Mouse (Mus musculus) granulocyte monocyte progenitor cell, adult 5-6 weeks (primary cell): Measurements from ENCODE around the gene Foxn1. TPM values are rescaled to one million over a fixed set of nuclear protein-coding genes. Genes with fewer than 3 reads are reported as not detected.
A peak's percentile ranks its signal among the peaks of the same experiment; 100 is the strongest.

ENCODE experiments used
- ATAC-seq: replicated peaks from 2 replicates; pipeline ENCODE4 v1.8.0; 2016; ENCODE audit warnings: mild to moderate bottlenecking, moderate TSS enrichment, inconsistent platforms; ENCODE audit not compliant: poor library complexity, severe bottlenecking
- total RNA-seq, 2 experiments: library from RNA; stranded (forward) in 1 of 2; stranded (reverse) in 1 of 2; fragments of 200-712, 200-1000 nt in 1 of 2; fragments of >200 nt in 1 of 2; fragmentation: Nextera tagmentation in 1 of 2; gene quantifications; 2 replicates each; pipeline ENCODE4 v1.2.3; 2014 to 2017

Gene Foxn1
- total RNA-seq, 2 experiments from 2014 or later, result not detected

- no peak for ATAC-seq
Observed at GRCm38 (mm10) chr11:78363309-78364007, 22.9 kb downstream of the Foxn1 start.

DNA sequence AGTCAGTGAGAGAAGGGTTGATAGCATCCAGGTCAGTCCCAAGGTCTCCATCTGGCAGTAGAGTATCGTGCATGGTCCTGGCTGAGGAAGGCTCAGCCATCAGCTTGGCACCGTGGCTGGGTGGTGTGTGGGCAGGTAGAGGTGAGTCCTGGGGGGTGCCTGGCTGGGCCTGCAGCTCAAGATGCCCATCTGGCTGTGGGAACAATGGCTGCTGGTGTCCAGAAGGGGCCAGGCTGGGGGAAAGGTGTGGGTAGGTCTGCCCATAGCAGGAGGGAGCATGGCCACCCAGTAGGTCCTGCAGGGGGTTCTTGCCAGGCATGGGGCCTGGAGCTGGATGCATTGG is 25.6 kb downstream of the Foxn1 start:
- no peak for ATAC-seq

GRCm38 (mm10) chr11:78360125-78360788 is 26.1 kb downstream of the Foxn1 start:
- ATAC-seq, result peak; percentile 73

DNA sequence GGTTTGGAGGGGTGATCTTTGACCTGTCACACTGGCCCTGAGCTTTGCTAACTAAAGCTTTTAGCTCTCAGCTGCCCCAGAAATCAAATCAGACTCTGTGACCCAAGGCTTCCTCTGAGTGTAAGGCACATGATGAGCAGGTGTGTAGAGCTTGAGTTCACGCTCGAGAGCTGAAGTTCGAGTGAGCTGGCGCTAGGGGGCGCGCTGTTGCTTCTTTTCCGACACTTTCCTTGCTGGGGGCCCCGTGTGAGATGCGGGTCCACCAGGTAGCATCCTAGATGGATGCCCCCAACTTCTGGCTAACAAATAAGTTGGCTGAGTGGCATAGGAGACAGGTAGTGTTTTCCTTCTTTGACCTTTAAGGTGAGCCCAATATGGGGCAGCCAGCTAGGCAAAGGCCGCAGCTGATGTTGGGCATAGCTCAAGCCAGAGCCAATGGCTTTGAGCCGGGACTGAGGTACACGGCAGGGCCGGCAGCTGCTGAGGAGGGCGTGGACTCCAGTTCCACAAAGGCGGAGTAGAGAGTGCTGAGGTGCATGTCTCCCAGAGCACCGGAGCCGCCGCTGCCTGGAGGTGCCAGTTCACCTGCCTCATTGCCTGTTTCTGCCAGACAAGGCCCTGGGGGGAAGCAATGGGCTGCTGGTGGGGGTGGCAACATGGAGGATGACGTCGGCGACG is 27.9 kb downstream of the Foxn1 start:
- peak; percentile 31 for ATAC-seq

GRCm38 (mm10) chr11:78355471-78356238 is 30.7 kb downstream of the Foxn1 start:
- no peak for ATAC-seq

GRCm38 (mm10) chr11:78354905-78355304 is 31.5 kb downstream of the Foxn1 start:
- no peak for ATAC-seq

DNA sequence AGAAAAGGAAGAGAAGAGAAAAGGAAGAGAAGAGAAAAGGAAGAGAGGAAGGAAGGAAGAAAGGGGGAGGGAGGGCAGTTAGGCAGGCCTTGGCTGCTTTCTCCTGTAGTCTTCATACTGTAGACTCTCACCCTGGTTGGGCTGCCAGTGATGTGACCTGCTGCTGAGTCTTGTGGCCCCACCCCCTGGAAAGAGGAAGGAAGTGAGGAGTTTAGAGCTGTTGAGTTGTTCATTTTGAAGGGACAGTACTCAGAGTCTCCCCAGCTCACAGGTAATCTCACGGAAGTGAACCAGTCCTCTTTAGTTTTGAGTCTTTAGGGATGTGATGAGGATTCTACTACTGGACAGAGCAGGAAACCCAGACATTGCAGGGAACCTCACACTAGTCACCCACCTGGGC is 33.3 kb downstream of the Foxn1 start:
- ATAC-seq, result peak; percentile 66

GRCm38 (mm10) chr11:78349441-78350358 is 36.7 kb downstream of the Foxn1 start:
- ATAC-seq, result peak; percentile 26

DNA sequence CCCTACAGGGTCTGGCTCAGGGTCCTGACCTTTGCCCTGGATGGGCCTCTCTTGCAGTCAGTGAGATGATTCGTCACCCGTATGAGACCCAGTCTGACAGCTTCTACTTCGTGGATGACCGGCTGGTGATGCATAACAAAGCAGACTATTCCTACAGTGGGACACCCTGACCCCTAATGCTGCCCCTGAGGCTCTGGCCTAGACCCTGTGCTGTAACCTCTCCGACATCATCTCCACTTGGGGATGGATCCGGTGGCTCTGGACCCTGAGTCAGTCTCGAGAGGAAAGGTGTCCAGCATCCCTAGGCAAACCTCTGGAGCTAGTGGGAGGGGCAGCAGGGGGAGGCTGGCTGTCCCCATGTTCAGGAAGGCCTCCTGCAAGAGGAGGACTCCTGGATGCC is 37.9 kb downstream of the Foxn1 start:
- no peak for ATAC-seq

GRCm38 (mm10) chr11:78347908-78348307 is 38.5 kb downstream of the Foxn1 start:
- peak; percentile 23 for ATAC-seq

GRCm38 (mm10) chr11:78347070-78347754 is 39.1 kb downstream of the Foxn1 start:
- no peak for ATAC-seq

DNA sequence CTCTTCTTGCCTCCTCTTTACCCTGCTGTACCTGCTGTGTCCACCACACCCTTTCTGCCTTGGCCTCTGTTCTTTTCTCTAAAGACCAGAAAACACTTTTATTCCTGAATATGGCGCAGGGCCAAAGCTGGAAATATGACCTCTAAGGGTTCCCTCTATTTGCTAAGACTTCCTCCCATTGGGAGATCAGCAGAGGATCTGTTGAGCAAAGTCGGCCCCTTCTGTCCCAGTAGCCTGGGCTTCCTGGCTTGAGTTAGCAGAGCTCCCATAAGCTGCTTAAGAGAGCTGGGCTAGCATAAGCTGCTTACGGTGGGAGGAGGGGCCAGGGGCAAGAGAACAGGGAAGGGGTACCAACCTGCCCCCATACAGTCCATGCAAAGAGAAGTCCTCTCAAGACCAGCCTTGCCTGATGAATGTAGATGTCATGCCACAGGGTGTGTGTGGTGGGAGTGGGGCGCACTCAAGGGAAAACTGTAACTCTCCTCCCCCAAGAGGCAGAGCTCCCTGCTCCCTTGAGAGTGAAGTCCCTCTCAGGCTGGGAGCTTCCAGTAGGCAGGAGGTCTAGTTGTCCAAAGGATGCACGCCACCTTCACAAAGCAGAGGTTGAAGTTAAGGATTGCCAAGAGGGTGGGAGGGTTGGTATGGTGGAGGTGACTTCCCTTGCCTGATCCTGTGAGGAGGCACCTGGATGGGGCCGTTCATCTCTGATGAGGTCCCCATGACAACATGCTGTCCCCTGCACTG is 39.9 kb downstream of the Foxn1 start:
- ATAC-seq, result no peak

DNA sequence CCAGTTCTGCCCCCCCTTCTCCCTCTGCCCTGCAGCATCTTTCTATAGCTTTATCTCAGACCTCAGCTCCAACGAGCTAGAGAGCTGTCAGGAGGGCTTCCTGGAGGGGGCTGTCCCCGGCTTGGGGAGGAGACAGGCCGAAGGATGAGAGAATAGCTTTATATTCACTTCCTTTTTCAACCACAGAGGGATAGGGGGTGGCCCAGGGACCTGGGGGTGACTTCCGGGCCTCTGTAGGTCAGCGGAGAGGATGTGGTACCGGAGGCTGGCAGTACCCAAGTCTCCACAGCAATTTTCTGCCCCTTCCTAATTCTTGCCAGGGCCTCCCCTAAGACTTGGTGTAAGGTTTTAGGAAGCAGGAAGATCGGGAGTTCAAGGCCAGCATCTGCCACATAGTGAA is 40.6 kb downstream of the Foxn1 start:
- ATAC-seq, result peak; percentile 68

DNA sequence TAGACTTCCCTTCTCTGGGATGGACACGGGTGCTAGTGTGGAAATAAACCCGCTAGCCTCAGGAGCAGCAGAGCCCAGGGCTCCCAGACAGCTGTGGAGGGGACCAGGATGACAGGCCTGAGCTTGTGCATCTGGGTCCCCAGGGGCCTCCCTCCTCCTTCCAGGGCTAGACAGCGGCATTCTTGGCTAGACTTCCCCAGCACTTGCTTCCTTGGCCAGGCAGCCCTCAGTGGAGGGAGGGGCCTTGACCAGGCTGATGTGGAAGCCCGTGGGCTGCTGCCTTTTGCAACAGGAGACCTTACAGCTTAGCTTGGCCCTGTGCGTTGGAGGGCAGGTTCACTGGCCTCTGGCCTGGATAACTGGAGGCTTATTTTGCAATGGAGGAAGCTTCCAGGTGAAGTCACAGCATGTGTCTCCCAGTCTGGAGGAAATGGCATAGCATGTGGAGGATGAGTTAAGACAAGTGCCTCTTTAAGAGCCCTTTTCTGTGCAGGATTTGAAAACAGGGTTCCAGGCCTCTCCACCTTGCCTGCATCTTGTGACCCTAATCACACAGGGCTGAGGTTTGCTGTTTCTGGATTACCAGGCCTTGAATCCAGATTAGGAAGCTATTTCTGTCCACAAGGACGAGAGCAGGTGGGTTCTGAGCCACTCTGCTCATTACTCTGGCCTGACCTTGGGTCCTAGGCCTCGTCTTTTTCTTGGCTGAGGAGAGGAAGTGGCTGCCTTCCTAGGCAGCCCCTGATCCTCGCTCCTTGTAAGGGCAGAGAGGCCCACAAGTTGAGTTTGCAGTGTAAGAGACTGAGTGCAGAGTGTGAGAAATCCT is 41.3 kb downstream of the Foxn1 start:
- ATAC-seq, result peak; percentile 24

DNA sequence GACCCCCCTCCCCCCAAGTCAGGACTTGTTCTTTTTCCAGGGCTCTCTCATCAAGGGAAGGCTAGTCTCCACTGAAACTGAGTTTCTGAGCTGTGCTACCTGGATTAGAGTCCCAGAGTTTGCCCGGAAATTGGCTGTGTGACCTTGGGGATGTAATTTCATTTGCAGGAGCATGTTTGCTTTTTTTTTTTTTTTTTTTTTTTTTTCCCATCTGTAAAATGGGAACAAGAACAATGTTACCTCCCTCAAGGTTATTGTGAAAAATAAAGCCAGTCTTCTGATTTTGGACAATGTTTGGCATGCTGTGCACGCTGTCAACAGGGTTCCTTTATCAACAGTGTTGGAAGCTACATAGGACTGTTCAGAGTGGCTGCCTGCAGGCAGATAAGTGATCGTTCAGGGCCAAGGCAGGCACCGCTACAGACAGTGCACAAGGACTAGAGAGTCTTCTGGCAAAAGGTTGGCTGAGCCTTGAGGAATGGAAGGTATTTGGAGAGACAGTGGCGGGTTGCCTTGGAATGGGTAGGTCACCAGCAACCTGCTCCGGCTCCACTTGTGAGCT is 41.9 kb downstream of the Foxn1 start:
- ATAC-seq, result no peak

DNA sequence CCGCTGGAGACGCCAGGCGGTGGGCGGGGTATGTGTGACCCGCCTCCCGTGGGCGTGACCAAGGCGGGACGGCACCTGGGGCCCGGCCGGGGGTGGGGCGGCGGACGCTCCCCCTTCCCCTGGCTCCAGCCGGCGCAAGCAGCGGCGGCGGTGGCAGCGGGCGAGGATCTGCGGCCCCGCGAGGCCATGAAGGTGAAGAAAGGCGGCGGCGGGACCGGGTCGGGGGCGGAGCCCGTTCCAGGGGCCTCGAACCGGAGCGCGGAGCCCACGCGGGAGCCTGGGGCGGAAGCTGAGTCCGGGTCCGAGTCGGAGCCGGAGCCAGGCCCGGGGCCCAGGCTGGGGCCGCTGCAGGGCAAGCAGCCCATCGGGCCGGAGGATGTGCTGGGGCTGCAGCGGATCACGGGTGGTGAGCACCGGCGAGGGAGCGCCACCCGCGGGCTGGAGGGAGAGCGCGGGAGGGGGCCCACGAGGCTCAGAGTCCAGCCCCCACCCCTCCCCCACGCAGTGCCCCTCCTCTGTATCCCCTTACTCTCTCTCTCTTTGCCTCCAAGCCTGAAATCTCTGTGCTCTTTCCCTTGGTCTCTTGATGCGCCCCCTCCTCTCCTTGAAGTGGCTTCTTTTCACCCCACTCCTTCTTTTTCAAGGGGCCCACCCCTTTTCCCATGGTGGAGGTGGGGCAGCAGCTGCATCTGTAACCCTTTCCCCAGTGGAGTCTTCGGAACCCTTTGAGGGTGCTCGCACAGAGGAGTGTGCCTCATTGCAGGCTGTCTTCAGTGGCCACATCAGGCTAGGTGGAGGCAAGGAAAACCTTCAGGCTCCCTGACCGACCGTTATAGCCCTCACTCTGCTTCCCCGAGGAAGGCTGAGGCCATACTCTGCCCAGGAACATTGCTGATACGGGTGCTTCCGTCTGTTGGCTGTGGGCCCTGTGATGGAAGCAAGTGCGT is 42.7 kb downstream of the Foxn1 start, which contains the start of gene Unc119:
Unc119 (plus strand) TSS at position 102 of the 947 bp plus-strand sequence.
- peak; percentile 38 for ATAC-seq
